Mouse (Mus musculus): ENCODE measurements at regions not wholly inside any gene's neighbourhood (a gene's known extent, or its start where the extent isn't known, plus 50 kb on each side); places are given as distances from the start of the nearest gene placed in this dataset.

GRCm38 (mm10) chr10:85242701-85243100, 57.8 kb upstream of the Cry1 start:
- Histone ChIP-seq H3K4me3 (no peak overlapping the region), H3K9ac (no peak overlapping the region), H3K4me2 (no peak overlapping the region), H3K9me3 (replicated peaks) (no peaks in the 10 kb centered on the region), H3K27me3 (no peaks in the 10 kb centered on the region), H3K27ac (no peak overlapping the region), H3K4me1 (no peaks in the 10 kb centered on the region), H3K36me3 (ENCODE audit: poor library complexity, severe bottlenecking) (no peaks in the 10 kb centered on the region)
- no peak for ATAC-seq
- 92% methylated on average over 7 of the region's 7 CpGs for WGBS

- H3K9ac ChIP-seq = no peak overlapping the region
- no peaks in the 10 kb centered on the region for H3K4me1 ChIP-seq
- H3K36me3 ChIP-seq (ENCODE audit: poor library complexity, severe bottlenecking) = no peaks in the 10 kb centered on the region
- ATAC-seq = no peak
- no peaks in the 10 kb centered on the region for H3K27me3 ChIP-seq
- no peaks in the 10 kb centered on the region for H3K9me3 ChIP-seq (replicated peaks)
- no peak overlapping the region for H3K4me2 ChIP-seq
- H3K27ac ChIP-seq = no peak overlapping the region
- H3K4me3 ChIP-seq = no peak overlapping the region
- WGBS = 90% methylated on average over 6 of the region's 6 CpGs
Observed at GRCm38 (mm10) chr10:85243556-85243955, 58.7 kb upstream of the Cry1 start.

- no peak overlapping the region for H3K9ac ChIP-seq
- H3K27ac ChIP-seq = no peak overlapping the region
- no peak for ATAC-seq
- no peaks in the 10 kb centered on the region for H3K9me3 ChIP-seq (replicated peaks)
- H3K4me1 ChIP-seq = no peaks in the 10 kb centered on the region
- H3K4me2 ChIP-seq = no peak overlapping the region
- no peaks in the 10 kb centered on the region for H3K27me3 ChIP-seq
- 54% methylated on average over 5 of the region's 5 CpGs for WGBS
- no peak overlapping the region for H3K4me3 ChIP-seq
- no peaks in the 10 kb centered on the region for H3K36me3 ChIP-seq (ENCODE audit: poor library complexity, severe bottlenecking)
Observed at GRCm38 (mm10) chr10:85265746-85266145, 80.9 kb upstream of the Cry1 start.

- no peaks in the 10 kb centered on the region for H3K27me3 ChIP-seq
- no peaks in the 10 kb centered on the region for H3K36me3 ChIP-seq (ENCODE audit: poor library complexity, severe bottlenecking)
- no peak overlapping the region for H3K4me3 ChIP-seq
- H3K9me3 ChIP-seq (replicated peaks) = no peaks in the 10 kb centered on the region
- H3K4me2 ChIP-seq = no peak overlapping the region
- H3K4me1 ChIP-seq = no peaks in the 10 kb centered on the region
- H3K9ac ChIP-seq = no peak overlapping the region
- H3K27ac ChIP-seq = no peak overlapping the region
- 46% methylated on average over 10 of the region's 10 CpGs for WGBS
- ATAC-seq = no peak
Observed at GRCm38 (mm10) chr10:85266148-85266547, 81.3 kb upstream of the Cry1 start.

- no peaks in the 10 kb centered on the region for H3K27me3 ChIP-seq
- WGBS = 91% methylated on average over 4 of the region's 4 CpGs
- no peak overlapping the region for H3K4me3 ChIP-seq
- H3K9me3 ChIP-seq (replicated peaks) = no peaks in the 10 kb centered on the region
- no peak overlapping the region for H3K4me2 ChIP-seq
- no peak for ATAC-seq
- H3K36me3 ChIP-seq (ENCODE audit: poor library complexity, severe bottlenecking) = no peaks in the 10 kb centered on the region
- H3K27ac ChIP-seq = no peak overlapping the region
- H3K9ac ChIP-seq = no peak overlapping the region
- no peaks in the 10 kb centered on the region for H3K4me1 ChIP-seq
Observed at GRCm38 (mm10) chr10:85266796-85267195, 81.9 kb upstream of the Cry1 start.

GRCm38 (mm10) chr10:85270209-85270608, 85.3 kb upstream of the Cry1 start:
- no peak overlapping the region for H3K4me2 ChIP-seq
- WGBS = 80% methylated on average over 6 of the region's 6 CpGs
- H3K4me1 ChIP-seq = no peaks in the 10 kb centered on the region
- no peaks in the 10 kb centered on the region for H3K27me3 ChIP-seq
- ATAC-seq = no peak
- no peak overlapping the region for H3K9ac ChIP-seq
- H3K36me3 ChIP-seq (ENCODE audit: poor library complexity, severe bottlenecking) = no peaks in the 10 kb centered on the region
- H3K9me3 ChIP-seq (replicated peaks) = no peaks in the 10 kb centered on the region
- H3K4me3 ChIP-seq = no peak overlapping the region
- H3K27ac ChIP-seq = no peak overlapping the region

- Histone ChIP-seq H3K36me3 (ENCODE audit: poor library complexity, severe bottlenecking) (no peaks in the 10 kb centered on the region), H3K4me1 (no peaks in the 10 kb centered on the region), H3K27ac (no peak overlapping the region), H3K9ac (no peak overlapping the region), H3K9me3 (replicated peaks) (no peaks in the 10 kb centered on the region), H3K27me3 (no peaks in the 10 kb centered on the region), H3K4me2 (no peak overlapping the region), H3K4me3 (no peak overlapping the region)
- no peak for ATAC-seq
- WGBS = 95% methylated on average over 2 of the region's 2 CpGs
Observed at GRCm38 (mm10) chr10:85276793-85277192, 91.9 kb upstream of the Cry1 start.

GRCm38 (mm10) chr10:85291733-85292476, 94.7 kb upstream of the Btbd11 start:
- Histone ChIP-seq H3K9me3 (replicated peaks) (no peaks in the 10 kb centered on the region), H3K36me3 (ENCODE audit: poor library complexity, severe bottlenecking) (no peaks in the 10 kb centered on the region), H3K4me2 (no peak overlapping the region), H3K9ac (no peak overlapping the region), H3K27me3 (no peaks in the 10 kb centered on the region), H3K4me1 (peaks cover 20% of the 10 kb centered on the region), H3K27ac (peak overlapping the region; percentile 11; the same call in 1 of the 2 replicates), H3K4me3 (no peak overlapping the region)
- 77% methylated on average over 5 of the region's 5 CpGs for WGBS
- ATAC-seq = peak; percentile 83

- peak; percentile 94 for ATAC-seq
- H3K27me3 ChIP-seq = no peaks in the 10 kb centered on the region
- H3K27ac ChIP-seq = no peak overlapping the region
- no peak overlapping the region for H3K4me3 ChIP-seq
- peaks cover 20% of the 10 kb centered on the region for H3K4me1 ChIP-seq
- WGBS = 10% methylated on average over 2 of the region's 2 CpGs
- no peaks in the 10 kb centered on the region for H3K36me3 ChIP-seq (ENCODE audit: poor library complexity, severe bottlenecking)
- H3K9me3 ChIP-seq (replicated peaks) = no peaks in the 10 kb centered on the region
- H3K9ac ChIP-seq = no peak overlapping the region
- H3K4me2 ChIP-seq = no peak overlapping the region
Observed at GRCm38 (mm10) chr10:85292477-85292855, 94.1 kb upstream of the Btbd11 start.

- no peak overlapping the region for H3K4me2 ChIP-seq
- 44% methylated on average over 9 of the region's 9 CpGs for WGBS
Observed at GRCm38 (mm10) chr10:85293071-85293783, 93.4 kb upstream of the Btbd11 start.

GRCm38 (mm10) chr10:85295133-85295887, 91.3 kb upstream of the Btbd11 start:
- Histone ChIP-seq H3K4me3 (no peak overlapping the region), H3K27me3 (no peaks in the 10 kb centered on the region), H3K4me2 (no peak overlapping the region), H3K9ac (no peak overlapping the region), H3K9me3 (replicated peaks) (no peaks in the 10 kb centered on the region), H3K36me3 (ENCODE audit: poor library complexity, severe bottlenecking) (no peaks in the 10 kb centered on the region), H3K4me1 (peaks cover 20% of the 10 kb centered on the region), H3K27ac (no peak overlapping the region)
- no peak for ATAC-seq
- WGBS = 83% methylated on average over 5 of the region's 5 CpGs

More at GRCm38 (mm10) chr10:85293071-85293783, 93.4 kb upstream of the Btbd11 start:
- H3K4me1 ChIP-seq = peaks cover 20% of the 10 kb centered on the region
- no peaks in the 10 kb centered on the region for H3K36me3 ChIP-seq (ENCODE audit: poor library complexity, severe bottlenecking)
- no peak overlapping the region for H3K4me3 ChIP-seq
- no peaks in the 10 kb centered on the region for H3K9me3 ChIP-seq (replicated peaks)
- no peak overlapping the region for H3K9ac ChIP-seq
- H3K27me3 ChIP-seq = no peaks in the 10 kb centered on the region
- peak; percentile 46; the same call in 1 of the 2 replicates for ATAC-seq
- H3K27ac ChIP-seq = peak overlapping the region; percentile 48; the same call in 1 of the 2 replicates

- no peak overlapping the region for H3K27ac ChIP-seq
- H3K4me1 ChIP-seq = no peaks in the 10 kb centered on the region
- no peaks in the 10 kb centered on the region for H3K9me3 ChIP-seq (replicated peaks)
- ATAC-seq = no peak
- no peak overlapping the region for H3K9ac ChIP-seq
- no peak overlapping the region for H3K4me2 ChIP-seq
- H3K27me3 ChIP-seq = no peaks in the 10 kb centered on the region
- no peaks in the 10 kb centered on the region for H3K36me3 ChIP-seq (ENCODE audit: poor library complexity, severe bottlenecking)
- H3K4me3 ChIP-seq = no peak overlapping the region
Observed at GRCm38 (mm10) chr10:85311781-85312180, 74.8 kb upstream of the Btbd11 start.
